Mouse (Mus musculus): ENCODE measurements around the gene Pklr.

The Pklr gene

DNA sequence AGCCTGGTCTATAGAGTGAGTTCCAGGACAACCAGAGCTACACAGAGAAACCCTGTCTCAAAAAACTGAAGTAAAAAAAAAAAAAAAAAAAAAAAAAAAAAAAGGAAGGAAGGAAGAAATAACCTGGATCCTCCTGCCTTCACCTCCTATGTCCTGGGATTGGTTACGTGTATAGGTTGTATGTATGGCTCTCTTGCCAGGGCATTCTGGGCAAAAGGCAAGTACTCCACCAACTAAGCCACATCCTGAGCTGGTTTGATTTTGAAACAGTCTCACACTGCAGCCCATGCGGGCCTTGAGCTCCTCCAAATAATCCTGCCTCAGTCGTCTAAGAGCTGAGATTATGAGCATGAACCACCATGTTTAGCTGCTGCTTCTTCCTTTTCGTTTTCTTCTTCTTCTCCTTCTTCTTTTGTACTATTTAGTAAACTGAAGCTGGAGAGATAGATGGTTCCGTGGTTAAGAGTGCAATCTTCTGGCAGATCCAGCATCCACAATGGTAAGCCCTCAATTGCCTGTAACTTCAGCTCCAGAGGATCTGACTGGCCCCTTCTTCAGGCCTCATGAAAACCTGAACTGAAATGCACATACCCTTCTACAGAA lies 27.8 kb downstream of the Pklr start:
- no peak for DNase-seq (ENCODE audit: low read depth)

- DNase-seq (ENCODE audit: low read depth): peak; percentile 66
Measured at GRCm38 (mm10) chr3:89164506-89165267, 28.7 kb downstream of the Pklr start, which contains the start of gene Clk2. Gene Clk2, plus strand, starts transcription at chr3:89164795.

DNA sequence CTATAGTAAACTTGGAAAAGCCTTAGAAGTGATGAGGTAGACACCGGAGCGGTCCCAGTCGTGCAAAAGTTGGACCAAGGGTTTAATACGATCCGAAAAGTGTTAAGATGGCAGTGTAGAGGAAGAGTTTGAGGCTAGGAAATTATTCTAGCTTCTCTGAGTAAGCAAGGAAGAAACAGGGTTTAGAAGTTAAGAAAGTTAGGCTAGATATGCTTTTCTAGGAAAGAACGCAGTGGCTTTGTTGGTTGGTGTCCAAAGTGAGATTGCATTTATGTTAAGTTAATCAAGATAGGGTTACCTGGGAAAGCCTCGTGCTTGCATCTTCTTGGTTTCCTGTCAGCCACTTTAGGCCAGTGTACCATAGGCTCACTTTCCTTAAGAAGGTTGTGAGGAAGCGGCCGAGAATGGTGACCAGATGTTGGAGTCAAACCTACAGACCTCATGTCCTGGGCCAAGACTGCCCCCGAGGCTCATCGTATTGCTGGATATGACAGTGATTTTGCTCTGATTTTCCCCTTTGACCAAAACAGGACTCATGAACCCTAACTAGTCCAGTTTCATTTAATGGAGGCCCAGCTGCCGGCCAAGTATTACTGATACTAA lies 29.4 kb downstream of the Pklr start:
- DNase-seq (ENCODE audit: low read depth): no peak

DNA sequence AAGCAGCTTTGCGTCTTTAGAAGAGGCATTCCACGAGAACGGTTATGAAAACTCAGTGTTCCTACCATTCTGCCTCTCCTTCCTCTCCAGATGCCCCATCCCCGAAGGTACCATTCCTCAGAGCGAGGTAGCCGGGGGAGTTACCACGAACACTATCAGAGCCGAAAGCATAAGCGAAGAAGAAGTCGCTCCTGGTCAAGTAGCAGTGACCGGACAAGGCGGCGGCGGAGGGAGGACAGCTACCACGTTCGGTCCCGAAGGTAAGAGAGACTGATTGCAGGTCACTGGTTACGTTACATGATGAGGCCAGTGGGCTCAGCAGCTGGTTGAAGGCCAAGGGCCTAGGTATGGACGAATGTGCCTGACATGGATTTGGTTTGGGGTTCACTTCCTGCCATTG lies 31.0 kb downstream of the Pklr start:
- DNase-seq (ENCODE audit: low read depth): no peak

- no peak for DNase-seq (ENCODE audit: low read depth)
Measured at GRCm38 (mm10) chr3:89174844-89175243, 38.9 kb downstream of the Pklr start.

GRCm38 (mm10) chr3:89175544-89175943 lies 39.6 kb downstream of the Pklr start:
- no peak for DNase-seq (ENCODE audit: low read depth)

DNA sequence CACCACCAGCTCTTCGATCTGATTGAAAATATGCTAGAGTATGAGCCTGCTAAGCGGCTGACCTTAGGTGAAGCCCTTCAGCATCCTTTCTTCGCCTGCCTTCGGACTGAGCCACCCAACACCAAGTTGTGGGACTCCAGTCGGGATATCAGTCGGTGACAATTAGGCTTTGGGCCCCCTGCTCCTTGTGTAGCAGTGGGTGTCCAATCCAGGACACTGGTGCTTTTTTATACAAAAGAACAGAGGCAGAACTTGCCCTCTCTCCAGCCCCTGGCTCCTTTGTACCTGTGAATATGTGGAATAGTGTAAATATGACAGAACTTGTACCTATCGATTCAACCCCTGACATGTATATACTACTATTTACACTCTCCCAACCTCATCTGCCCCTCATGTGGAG lies 40.5 kb downstream of the Pklr start:
- DNase-seq (ENCODE audit: low read depth): no peak

DNA sequence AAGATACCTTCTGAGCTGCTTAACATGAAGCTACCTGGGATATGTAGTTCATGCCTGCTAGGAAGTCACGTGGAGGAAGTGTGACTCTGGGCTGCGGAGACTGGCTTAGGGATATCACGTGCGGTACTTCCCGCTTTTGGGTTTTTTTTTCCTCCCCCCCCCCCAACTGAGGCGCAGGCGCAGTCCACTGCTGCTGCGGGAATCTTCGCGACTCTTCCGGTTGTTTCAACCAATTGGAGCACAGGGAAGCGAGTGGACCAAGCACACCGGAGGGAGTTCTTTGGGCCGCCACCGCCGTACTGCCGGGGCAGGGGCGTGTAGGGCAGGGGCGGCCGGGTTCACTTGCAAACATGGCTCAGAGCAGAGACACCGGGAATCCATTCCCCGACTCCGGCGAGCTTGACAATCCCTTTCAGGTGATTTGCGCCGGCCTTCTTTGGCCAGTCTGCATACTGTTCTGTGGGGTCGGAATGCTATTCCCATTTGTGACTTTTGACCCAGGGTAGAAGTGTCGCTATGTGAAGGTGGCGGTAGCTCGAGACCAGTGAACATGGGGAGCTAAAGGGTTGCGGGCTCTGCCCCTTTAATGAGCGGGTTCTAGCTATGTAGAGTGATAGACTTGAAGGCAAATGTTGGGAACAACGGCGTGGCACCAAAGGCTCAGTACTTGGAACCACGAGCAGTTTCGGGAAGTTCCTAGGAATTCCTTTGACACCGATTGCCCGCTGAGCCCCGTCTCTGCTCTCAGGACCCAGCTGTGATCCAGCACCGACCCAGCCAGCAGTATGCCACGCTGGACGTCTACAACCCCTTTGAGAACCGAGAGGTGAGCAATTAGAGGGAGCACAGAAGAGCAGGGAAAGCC lies 41.5 kb downstream of the Pklr start, which contains the start of gene Scamp3:
Scamp3 (plus strand) TSS at position 232 of the 865 bp plus-strand sequence.
- peak; percentile 95 for DNase-seq (ENCODE audit: low read depth)

DNA sequence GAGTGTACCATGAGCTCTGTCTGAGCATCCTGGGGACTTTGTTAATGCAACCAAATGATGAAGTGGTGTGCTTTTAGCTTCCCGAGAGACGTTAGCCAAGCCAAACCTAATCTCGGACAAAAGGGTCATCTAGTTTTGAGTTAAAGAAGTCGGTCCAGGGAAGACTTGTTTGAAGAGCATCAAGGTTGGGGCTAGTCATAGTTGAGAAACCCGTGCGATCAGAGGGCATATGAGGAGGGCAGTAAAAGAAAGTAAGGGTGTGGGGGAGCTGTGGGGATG lies 42.1 kb downstream of the Pklr start:
- DNase-seq (ENCODE audit: low read depth): no peak

DNA sequence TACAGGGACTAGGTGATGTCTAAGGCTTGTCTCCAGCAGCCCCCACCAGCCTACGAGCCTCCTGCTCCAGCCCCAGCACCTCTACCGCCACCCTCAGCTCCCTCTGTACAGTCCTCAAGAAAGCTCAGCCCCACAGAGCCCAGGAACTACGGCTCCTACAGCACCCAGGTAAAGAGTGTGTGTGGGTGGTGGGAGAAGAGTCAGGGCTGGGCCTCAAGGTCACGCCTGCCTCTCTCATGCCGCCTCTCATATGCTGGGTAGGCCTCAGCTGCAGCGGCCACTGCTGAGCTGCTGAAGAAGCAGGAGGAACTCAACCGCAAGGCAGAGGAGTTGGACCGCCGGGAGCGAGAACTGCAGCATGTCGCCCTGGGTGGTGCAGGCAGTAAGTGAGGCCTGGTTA lies 43.1 kb downstream of the Pklr start:
- no peak for DNase-seq (ENCODE audit: low read depth)

- no peak for DNase-seq (ENCODE audit: low read depth)
Measured at GRCm38 (mm10) chr3:89181749-89182500, 46.0 kb downstream of the Pklr start.

GRCm38 (mm10) chr3:89182531-89183057 lies 46.7 kb downstream of the Pklr start:
- DNase-seq (ENCODE audit: low read depth): no peak

DNA sequence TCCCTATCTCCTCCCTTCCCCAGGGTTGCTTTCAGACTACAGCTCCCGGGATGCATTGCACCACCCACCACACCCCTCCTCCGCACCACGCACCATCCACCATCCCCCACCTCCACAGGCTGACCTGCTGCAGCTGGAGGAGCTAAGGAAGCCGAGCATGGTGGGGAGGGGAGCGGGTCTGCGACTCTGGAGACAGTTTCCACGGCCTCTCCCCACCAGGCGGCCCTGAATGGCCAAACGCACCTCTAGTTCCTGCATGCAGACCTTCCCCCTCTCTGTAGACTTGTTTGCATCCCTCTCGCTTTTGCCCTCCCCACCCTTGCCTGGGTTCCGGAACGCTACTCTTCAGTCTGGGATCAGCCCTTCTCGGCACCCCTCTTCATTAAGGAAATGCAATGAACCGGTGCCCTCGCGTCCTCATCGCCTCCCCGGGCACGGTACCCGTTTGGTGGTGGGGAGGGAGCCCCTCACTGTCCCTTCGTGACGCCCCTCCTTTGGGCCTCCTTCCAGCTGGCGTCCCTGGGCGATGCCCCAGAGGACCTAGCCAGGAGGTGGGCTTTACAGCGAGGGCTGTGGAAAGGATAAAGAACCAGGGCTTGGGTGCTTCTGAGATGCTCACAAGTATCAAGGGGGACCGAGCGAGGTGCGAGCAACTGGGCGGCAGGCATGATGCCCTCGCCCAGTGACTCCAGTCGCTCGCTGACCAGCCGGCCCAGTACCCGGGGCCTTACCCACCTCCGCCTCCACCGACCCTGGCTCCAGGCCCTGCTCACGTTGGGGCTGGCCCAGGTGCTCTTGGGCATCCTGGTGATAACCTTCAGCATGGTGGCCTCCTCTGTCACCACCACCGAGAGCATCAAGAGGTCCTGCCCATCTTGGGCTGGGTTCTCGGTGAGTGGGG lies 47.4 kb downstream of the Pklr start, which contains the start of gene Fam189b:
Fam189b (plus strand) TSS at position 86 of the 901 bp plus-strand sequence.
- peak; percentile 66 for DNase-seq (ENCODE audit: low read depth)

GRCm38 (mm10) chr3:89183959-89184315 lies 48.0 kb downstream of the Pklr start:
- no peak for DNase-seq (ENCODE audit: low read depth)

DNA sequence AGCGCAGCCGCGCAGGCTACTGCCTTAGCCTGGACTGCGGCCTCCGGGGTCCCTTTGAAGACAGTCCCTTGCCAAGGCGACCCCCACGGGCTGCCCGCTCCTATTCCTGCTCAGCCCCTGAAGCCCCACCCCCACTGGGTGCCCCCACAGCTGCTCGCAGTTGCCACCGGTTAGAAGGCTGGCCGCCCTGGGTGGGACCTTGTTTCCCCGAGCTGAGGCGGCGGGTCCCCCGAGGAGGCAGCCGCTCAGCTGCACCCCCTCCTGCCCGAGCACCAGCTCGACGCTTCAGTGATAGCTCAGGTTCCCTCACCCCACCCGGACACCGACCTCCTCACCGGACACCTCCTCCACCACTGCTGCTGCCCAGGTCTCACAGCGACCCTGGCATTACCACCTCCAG lies 51.3 kb downstream of the Pklr start:
- DNase-seq (ENCODE audit: low read depth): no peak

DNA sequence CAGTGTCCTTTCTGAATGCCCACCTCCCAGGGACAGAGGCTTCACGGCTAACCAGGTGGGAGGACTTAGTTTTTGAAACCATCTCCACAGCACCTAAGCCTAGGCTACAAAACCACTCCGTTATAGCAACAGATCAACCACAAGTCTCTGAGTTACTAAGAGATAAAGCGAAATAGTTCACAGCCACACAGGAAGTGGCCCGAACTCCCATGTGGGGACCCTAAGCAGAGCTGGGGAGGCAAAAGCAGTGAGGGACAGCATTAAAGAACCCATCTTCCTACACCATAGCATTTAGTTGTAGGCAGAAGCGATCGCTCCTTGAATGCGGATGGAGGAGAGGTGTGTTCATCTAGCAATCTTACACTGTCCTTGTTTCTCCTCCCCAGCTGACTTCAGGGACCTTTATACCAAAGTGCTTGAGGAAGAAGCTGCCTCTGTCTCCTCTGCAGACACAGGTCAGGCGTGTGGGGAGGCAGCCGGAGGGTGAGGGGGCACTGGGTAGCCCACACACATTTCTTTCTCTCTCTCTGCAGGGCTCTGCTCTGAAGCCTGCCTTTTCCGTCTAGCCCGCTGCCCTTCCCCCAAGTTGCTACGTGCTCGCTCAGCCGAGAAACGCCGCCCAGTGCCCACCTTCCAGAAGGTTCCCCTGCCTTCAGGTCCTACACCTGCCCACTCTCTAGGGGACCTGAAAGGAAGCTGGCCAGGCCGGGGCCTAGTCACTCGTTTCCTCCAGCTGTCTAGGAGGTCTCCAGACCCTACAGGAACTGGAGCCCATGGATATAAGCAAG lies 51.9 kb downstream of the Pklr start:
- no peak for DNase-seq (ENCODE audit: low read depth)

GRCm38 (mm10) chr3:89188478-89188875 lies 52.5 kb downstream of the Pklr start:
- no peak for DNase-seq (ENCODE audit: low read depth)

- DNase-seq (ENCODE audit: low read depth): no peak
Measured at GRCm38 (mm10) chr3:89190436-89190835, 54.5 kb downstream of the Pklr start.

DNA sequence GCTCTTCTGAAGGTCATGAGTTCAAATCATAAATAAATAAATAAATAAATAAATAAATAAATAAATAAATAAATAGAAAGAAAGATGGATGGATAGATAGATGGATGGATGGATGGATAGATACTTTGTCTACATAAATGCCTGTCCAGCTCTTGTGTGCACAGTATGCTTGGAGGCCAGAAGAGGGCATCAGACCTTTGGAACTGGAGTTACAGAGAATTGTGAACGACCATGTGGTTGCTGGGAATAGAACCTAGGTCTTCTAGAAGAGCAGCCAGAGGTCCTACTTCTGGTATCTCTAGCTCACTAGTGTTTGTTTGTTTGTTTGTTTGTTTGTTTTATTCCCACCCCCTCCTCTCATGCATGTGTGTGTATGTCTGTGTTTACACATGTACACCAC lies 57.4 kb downstream of the Pklr start:
- no peak for DNase-seq (ENCODE audit: low read depth)

DNA sequence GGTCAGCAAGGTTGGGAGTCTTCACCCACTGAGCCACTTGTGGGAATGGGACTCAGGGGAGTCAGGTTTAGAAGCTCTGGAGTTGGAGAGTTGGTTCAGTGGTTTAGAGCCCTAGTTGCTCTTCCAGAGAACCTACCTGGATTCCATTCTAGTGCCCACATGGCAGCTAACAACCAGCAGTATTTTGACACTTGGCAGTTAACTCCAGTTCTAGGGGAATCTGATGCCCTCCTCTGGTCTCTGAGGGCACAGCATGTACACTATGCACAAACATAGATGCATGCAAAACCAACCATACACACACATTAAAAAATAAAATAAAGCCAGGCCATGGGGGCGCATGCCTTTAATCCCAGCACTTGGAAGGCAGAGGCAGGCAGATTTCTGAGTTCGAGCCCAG lies 57.9 kb downstream of the Pklr start:
- DNase-seq (ENCODE audit: low read depth): no peak

Measured in fibroblast of lung, adult 2 months (primary cell).